Mouse (Mus musculus): ENCODE data around the gene Pvr. TPM values are rescaled to one million over a fixed set of nuclear protein-coding genes. Genes with fewer than 3 reads are reported as not detected.

Gene Pvr
- 13.9 and 14.1 TPM in 2 replicates for polyA plus RNA-seq (2015; fragmentation: Nextera tagmentation; extraction: Ambion mirVana)

GRCm38 (mm10) chr7:19920506-19921261 lies at the start of gene Pvr:
TSS of gene Pvr (minus strand) at chr7:19921160.

GRCm38 (mm10) chr7:19964985-19965579 lies 44.1 kb upstream of the Pvr start, which contains the start of gene Ceacam20:
TSS of gene Ceacam20 (plus strand) at chr7:19965412.

DNA sequence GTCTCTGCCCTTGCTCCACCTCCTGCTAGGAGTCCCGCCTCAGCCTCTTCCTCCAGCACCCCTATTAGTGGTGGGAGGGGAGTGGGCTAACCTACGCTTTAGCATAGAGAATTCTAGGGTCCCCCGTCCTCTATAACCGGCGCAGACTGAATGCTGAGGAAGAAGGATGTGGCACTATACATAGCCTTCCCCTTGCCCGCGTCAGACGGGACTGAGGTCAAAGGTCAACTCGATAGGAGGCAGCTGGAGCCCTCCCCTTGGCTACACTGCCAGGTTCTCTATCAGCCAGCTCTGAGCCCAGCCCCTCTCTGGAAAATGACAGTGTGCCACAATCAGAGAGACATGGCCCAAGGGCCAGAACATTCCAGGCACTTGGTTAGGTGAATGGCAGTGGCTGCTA lies 29.6 kb upstream of the Pvr start, which contains the start of gene Igsf23:
Igsf23 (minus strand) TSS at position 168 of the 400 bp plus-strand sequence.

DNA sequence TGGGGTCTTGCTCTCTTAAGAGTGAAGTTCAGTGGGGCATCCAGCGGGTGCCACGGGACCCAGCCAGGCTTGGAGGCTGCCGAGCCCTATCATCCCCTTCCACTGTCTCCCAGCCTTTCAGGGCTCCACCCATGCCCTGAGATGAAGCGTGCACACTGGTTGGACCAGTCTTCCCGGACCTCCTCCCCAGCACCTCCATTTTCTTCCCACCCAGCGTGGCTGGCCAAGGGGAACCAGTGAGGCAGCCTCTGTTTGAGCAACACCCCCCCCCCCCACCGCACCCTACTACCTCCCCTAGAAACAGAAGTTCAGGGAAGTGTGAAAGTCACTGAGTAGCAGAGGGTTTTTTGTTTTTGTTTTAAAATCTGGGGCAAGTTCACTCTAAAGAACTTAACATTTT lies 33.1 kb downstream of the Pvr start, which contains the start of gene Ceacam19:
Ceacam19 (minus strand) TSS at position 117 of the 400 bp plus-strand sequence.

GRCm38 (mm10) chr7:19861199-19861598 lies 59.8 kb downstream of the Pvr start, which contains the start of gene Ceacam16:
TSS of gene Ceacam16 (minus strand) at chr7:19861299.

Other genes with a start within 250 kb of the Pvr start
- gene Apoc2, start 243.2 kb downstream of the Pvr start, polyA plus RNA-seq (2015; fragmentation: Nextera tagmentation; extraction: Ambion mirVana) = 4.0 and 26.9 TPM in 2 replicates
- not detected in 2 replicates for gene Gm44805, start 239.7 kb downstream of the Pvr start, polyA plus RNA-seq (2015; fragmentation: Nextera tagmentation; extraction: Ambion mirVana)
- gene Apoc4, start 239.7 kb downstream of the Pvr start, polyA plus RNA-seq (2015; fragmentation: Nextera tagmentation; extraction: Ambion mirVana) = 2.9 and 3.0 TPM in 2 replicates
- gene Apoc1, start 228.5 kb downstream of the Pvr start, polyA plus RNA-seq (2015; fragmentation: Nextera tagmentation; extraction: Ambion mirVana) = 54.6 and 118 TPM in 2 replicates
- gene Apoe, start 222.0 kb downstream of the Pvr start, polyA plus RNA-seq (2015; fragmentation: Nextera tagmentation; extraction: Ambion mirVana) = 475 and 2,164 TPM in 2 replicates
- 77.1 and 79.8 TPM in 2 replicates for gene Tomm40, start 205.7 kb downstream of the Pvr start, polyA plus RNA-seq (2015; fragmentation: Nextera tagmentation; extraction: Ambion mirVana)
- gene Nectin2, start 170.7 kb downstream of the Pvr start, polyA plus RNA-seq (2015; fragmentation: Nextera tagmentation; extraction: Ambion mirVana) = 55.1 and 55.3 TPM in 2 replicates
- gene Bcam, start 150.1 kb downstream of the Pvr start, polyA plus RNA-seq (2015; fragmentation: Nextera tagmentation; extraction: Ambion mirVana) = 135 and 139 TPM in 2 replicates
- gene Cblc, start 124.4 kb downstream of the Pvr start, polyA plus RNA-seq (2015; fragmentation: Nextera tagmentation; extraction: Ambion mirVana) = 16.4 and 17.5 TPM in 2 replicates
- 8.0 and 8.4 TPM in 2 replicates for gene Bcl3, start 98.4 kb downstream of the Pvr start, polyA plus RNA-seq (2015; fragmentation: Nextera tagmentation; extraction: Ambion mirVana)
- not detected in 2 replicates for gene Gm19345, start 69.2 kb downstream of the Pvr start, polyA plus RNA-seq (2015; fragmentation: Nextera tagmentation; extraction: Ambion mirVana)
- not detected in 2 replicates for gene Ceacam16, start 59.9 kb downstream of the Pvr start, polyA plus RNA-seq (2015; fragmentation: Nextera tagmentation; extraction: Ambion mirVana)
- gene Ceacam19, start 33.2 kb downstream of the Pvr start, polyA plus RNA-seq (2015; fragmentation: Nextera tagmentation; extraction: Ambion mirVana) = 3.4 and 4.0 TPM in 2 replicates
- gene Igsf23, start 29.6 kb upstream of the Pvr start, polyA plus RNA-seq (2015; fragmentation: Nextera tagmentation; extraction: Ambion mirVana) = 0.13 and 0.16 TPM in 2 replicates
- gene Ceacam20, start 44.3 kb upstream of the Pvr start, polyA plus RNA-seq (2015; fragmentation: Nextera tagmentation; extraction: Ambion mirVana) = not detected in 2 replicates
- not detected in 2 replicates for gene Nlrp9b, start 70.3 kb upstream of the Pvr start, polyA plus RNA-seq (2015; fragmentation: Nextera tagmentation; extraction: Ambion mirVana)
- not detected in 2 replicates for gene Vmn1r91, start 178.5 kb upstream of the Pvr start, polyA plus RNA-seq (2015; fragmentation: Nextera tagmentation; extraction: Ambion mirVana)
- not detected in 2 replicates for gene Gm16442, start 201.4 kb upstream of the Pvr start, polyA plus RNA-seq (2015; fragmentation: Nextera tagmentation; extraction: Ambion mirVana)
- not detected in 2 replicates for gene Vmn1r93, start 217.9 kb upstream of the Pvr start, polyA plus RNA-seq (2015; fragmentation: Nextera tagmentation; extraction: Ambion mirVana)
- gene Vmn1r94, start 247.2 kb upstream of the Pvr start, polyA plus RNA-seq (2015; fragmentation: Nextera tagmentation; extraction: Ambion mirVana) = not detected in 2 replicates